Mouse (Mus musculus) urinary bladder, postnatal 10 days (tissue): ENCODE results near the gene Nfib.

Source experiments
- DNase-seq: peaks from one replicate; pipeline ENCODE4 v3.0.0; 2022; ENCODE audit warnings: low spot score

Gene Nfib

DNA sequence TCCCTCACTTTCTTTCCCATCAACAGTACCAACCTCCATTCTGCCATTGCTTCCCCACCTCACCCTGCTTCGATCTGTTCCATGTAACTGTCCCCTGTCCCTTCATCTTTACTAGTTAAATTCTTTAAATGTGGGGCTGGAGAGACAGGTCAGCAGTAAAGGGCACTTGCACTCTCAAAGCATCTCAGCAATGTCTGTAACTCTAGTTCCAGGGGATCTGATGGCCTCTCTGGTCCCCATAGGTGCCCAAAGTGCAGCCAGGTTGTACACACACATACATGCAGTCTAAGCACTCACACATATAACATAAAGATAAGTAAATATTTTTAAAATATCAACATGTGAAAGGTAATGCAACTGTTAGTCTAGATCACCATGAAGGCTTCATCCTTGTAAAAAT, 356.5 kb downstream of the Nfib start:
- no peak for DNase-seq

DNA sequence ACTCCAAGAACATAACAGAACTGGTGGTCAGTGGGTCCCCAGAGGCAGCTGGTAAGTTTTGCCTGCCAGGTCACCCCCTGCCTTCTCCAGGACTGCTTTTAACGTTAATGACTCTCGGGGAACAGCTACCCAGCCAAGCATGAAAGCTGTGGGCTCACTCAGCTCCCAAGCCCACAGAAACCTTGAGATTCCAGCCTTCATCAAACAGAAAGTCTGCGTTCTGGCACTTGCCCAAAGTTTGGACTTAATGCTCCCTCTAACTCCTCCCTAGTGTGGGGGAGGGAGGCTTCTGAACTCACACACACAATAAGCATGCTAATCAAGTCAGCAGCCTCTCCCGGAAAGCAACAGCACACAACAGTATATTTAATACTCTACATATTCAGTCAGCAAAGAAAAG, 360.8 kb downstream of the Nfib start:
- no peak for DNase-seq

DNA sequence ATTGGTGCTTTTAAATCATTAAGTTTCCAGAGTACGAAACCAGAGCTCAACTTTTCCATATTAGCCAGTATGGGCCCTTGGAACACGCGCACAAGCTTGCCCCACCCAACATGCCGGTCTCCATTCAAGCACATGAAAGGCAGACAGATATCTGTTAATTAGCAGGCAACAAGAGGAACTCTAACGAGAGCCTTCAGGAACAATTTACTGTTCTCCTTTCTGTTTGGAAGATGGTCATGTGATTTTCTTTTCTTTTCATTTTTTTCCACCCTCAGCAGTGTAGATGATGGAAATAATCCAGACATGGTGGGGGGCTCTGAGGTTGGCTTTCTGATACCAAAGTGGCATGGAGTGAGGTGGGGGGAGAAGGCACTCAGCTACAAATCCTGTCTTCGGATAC, 361.3 kb downstream of the Nfib start:
- no peak for DNase-seq

GRCm38 (mm10) chr4:82338930-82339329, 366.6 kb downstream of the Nfib start:
- DNase-seq: no peak

DNA sequence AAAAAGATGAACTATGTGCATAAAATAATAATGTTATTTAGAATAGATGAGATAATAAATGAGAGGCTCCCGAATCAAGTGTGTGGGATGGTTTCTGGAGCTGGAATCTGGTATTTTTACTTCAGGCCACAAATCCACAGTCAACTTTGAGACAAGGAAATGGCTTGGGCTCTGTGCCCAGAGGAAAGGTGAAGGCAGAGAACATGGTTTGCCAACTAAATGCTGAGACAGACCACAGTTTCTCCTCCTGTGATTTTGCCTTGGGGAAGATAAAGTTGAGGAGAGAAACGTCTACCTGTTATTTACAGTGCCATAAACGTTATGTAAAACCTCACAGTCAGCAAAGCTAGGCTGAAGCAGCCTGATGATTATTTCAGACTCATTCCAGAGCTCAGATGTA, 367.1 kb downstream of the Nfib start:
- DNase-seq: no peak

DNA sequence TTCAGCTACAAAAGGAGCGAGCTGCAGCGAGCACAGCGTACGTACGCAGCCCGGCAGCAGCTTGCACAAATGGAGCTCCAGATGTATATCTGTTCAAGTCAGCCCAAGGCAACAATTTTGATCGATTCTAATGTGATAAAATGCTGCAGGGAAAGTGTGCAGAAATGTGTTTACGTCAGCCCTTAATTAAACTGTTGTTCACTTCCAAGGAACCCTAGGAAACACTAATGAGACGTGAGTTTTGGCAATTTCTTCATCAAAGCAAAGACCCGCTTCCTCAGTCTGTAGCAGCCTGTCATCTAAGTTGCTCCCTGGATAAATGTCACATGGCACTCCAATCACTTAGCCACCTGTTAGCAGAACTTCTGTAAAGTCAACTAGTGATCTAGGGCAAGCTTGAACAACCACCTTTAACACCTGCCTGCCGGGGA, 368.6 kb downstream of the Nfib start:
- DNase-seq: no peak

DNA sequence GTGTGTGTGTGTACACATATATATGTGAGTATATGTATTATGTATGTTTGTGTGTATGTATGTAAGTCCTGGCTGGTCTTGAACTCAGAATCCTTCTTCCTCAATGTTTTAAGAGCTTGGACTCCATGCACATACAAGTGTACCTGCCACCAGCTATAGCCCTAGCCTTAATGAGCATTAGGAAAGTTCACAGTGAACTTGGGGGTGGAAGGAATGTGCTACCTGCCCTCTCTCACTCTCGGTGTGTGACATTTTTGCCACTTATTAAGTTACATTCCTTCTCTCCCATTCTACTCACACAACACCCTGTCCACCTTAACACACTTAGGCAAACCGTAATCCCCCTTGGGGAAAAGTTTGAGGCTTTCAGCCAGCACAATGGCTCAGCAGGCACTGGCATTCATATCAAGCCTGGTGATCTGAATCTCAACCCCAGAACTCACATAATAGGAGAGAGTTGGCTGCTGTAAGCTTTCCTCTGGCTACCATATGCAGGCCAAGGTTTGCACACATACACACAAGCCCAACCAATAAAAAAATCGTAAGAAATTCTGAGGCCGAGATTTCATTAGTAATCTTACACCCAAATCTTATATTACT, 370.2 kb downstream of the Nfib start:
- DNase-seq: no peak

DNA sequence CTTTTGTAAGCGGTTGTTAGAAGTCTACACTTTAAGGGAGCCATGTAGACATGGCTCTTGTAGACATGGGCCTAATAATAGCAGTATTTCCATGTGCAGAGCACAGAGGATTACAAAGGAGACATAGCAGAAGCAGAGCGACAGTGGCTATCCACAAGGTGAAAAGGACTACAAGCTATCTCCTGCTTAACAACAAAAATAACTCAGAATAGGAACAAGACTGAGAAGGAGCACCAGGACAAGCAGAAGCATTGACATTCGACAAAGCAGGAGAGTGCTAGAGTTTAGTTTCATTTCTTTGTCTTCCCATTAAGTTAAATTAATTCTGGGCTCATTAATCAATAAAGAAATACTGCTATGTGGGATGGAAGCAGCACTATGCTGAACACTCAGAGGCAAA, 372.1 kb downstream of the Nfib start:
- no peak for DNase-seq

GRCm38 (mm10) chr4:82330095-82330494, 375.5 kb downstream of the Nfib start:
- no peak for DNase-seq

- no peak for DNase-seq
Measured at GRCm38 (mm10) chr4:82326140-82326529, 379.4 kb downstream of the Nfib start.

DNA sequence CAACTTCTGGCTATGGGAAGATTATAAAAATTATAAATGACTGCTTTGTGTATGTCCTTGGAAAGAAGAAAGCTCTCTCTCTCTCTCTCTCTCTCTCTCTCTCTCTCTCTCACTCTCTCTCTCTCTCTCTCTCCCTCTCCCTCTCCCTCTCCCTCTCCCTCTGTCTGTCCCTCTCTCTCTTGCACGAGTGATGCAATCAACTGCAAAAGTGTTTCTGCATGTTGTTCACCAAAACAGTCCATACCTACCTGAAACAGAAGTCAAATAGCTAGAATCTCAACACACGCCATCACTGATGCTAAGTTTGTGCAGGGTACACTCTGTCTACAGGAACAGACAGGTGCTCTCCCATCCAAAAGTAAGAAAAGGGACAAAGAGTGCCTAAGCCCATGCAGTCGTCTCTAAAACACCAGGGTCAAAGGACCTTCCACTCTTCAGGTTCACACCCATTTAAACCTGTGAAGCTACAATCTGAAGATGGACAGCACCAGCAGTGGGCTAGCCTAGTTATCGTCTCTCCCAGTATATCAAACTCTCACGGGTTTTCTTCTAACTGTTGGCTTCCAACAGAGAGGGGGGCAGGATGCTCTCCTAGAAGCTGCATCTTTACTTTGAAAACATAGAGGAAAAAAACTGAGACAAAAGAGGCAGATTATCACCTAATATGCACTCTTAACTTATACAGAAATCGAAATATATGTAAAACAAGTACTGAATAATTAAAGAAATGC, 380.0 kb downstream of the Nfib start:
- DNase-seq: no peak

DNA sequence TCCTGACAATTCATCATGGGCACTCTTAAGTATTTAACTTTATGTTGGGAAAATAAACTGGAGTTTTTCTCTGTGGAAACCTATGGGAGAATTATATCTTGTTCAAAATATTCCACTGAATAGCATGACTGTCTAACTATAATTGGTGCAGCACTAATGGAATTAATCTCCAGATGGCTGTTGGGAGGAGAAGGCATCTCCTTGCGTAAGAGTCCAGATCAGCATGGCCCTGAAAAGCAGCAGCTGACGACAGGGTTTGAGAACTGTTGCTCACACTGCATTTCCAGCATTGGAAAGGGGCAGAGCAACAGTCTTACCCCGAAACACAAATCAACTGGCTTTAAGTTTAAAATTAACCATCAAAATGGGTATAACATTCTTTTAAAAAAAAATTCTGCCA, 380.6 kb downstream of the Nfib start:
- DNase-seq: no peak

DNA sequence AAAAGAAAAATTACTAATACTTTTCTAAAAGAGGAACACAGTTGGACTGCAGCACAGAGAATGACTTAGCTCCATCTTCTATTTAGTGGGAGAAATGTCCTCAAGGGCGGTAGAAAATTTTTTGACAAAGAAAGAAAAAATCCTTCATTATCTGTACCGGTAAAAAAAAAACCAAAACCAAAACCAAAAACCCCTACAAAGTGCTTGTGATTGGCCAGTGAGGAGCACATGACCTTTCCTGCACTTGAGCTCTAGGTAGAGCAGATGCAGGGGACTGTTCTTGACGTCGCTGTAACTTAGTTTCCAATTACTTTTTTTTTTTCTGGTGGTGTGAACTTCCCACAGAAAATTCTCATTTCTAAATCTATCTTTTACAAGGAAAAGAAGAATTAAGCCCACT, 384.5 kb downstream of the Nfib start:
- DNase-seq: no peak

GRCm38 (mm10) chr4:82319388-82319787, 386.2 kb downstream of the Nfib start:
- DNase-seq: no peak

DNA sequence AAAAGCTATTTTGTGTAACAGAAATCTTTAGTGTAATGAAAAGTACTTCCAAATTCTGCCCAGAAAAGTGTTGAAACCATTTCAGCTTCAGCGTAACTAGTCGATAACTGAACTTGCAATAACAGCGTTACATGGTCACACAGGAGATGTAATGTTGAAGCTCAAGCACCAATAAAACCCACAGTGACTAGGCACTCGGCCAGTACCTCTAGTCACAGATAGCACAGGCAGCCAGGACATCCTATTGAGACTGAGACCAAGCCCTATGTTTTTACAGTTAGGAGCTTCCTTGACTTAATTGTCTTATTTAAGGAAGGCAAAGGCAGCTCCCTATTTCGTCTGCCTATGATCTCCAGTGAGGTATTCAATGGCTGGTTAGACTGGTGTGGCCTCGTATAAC, 389.4 kb downstream of the Nfib start:
- DNase-seq: no peak

DNA sequence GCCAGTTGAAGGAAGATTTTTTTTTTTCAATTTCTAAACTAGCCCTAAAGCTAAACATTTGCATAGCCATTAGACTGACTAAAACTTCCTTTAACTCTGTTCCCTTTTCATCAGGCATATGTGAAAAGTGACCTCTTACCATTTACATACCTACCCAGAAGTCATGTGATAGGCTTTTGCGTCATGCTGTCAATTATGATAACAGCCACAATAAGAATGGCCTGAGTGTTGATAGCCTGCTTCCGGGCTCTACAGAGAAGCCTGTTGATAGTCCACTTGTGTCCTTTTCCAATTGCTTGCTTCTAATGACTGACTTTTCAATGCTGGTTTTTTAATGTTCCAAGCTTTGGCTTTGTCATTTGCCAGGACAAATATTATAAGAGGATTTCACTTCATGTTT, 389.8 kb downstream of the Nfib start:
- no peak for DNase-seq

- DNase-seq: no peak
Measured at GRCm38 (mm10) chr4:82310924-82311734, 394.4 kb downstream of the Nfib start.

GRCm38 (mm10) chr4:82306045-82306444, 399.5 kb downstream of the Nfib start:
- DNase-seq: no peak

DNA sequence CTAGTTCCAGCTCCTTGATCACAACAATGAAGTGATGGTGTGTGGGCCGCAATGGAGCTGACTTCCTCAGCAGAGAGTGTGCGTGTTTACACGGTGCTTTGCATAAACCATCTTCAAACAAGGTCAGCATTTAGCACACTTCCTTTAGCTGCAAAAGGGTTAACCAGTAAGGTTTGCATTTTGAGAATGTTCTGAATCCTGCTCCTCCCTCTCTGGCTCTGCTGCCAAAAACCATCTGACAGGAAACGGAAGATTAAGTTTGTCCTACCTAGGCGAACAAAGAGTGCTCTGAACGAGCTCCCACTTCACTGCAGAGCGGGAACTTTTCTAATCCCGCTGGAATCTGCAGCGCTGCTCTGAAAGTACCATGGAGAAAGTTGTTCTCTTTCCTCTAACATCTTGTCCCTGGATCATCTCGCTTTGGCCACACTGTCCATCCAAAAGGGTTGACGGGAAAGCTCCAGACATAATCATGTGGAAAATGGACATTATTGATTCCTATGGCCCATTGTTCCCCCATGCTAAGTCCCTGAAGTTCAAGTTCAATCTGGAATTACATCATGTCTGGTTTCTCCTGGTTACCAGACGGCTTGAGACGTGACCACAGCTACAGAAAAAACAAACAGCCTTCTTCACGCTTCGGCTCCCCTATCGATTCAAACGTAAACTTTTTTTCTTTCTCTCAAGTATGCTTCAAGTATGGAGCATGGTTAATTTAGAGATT, 401.2 kb downstream of the Nfib start:
- DNase-seq: no peak

GRCm38 (mm10) chr4:82303362-82303900, 402.1 kb downstream of the Nfib start:
- no peak for DNase-seq

DNA sequence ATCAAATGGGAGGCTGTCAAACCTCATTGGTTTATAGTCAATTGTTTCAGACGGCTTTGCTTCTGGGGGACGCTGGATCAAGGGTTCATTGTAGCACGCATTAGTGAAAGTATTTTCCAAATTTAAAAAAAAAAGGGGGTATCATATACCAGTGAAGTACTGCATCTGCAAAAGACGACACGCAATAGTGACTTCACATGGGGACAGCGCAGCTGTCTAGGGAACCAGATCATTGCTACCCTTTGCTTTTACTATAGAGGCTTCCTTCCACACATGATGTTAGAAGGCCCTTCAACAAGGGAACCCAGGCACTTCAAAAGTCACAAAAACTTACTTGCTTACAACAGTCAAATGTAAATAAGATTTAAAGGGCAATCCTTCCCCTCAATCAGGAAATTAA, 402.6 kb downstream of the Nfib start:
- DNase-seq: no peak

- DNase-seq: no peak
Measured at GRCm38 (mm10) chr4:82298606-82299005, 406.9 kb downstream of the Nfib start.
